9 mouse cellular contexts compared by ENCODE assay signal in the genomic region with DNA sequence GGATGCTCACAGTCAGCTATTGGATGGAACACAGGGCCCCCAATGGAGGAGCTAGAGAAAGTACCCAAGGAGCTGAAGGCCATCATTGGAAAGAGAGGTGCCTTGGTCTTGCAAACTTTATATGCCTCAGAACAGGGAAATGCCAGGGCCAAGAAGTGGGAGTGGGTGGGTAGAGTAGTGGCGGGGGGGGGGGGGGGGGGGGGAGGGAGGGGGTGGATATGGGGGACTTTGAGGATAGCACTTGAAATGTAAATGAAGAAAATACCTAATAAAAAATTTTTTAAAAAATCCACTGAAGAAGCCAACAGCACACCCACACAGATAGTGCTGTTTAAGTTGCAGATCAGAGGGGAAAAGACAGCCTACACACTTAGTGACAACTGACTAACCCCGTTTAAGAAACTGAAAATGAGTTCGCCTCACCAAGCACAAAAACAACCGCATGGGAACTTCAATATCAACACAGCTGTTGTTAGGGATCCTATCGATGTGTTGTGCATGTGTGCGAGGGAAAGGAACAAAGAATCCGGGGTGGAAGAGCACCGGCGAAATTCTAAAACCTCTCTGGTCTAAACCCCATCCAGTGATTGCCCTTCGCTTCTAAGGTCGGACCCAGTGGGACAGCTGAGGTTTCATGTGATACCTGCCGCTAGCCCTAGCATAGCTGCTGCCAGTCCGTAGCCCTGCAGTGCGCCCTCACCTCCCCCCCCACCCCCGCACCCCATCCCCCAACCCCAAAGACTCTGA. TPM values are rescaled to one million over a fixed set of nuclear protein-coding genes. Genes with fewer than 3 reads are reported as not detected.
DNase-seq lines count a peak whose midpoint lies in the region; ATAC-seq and TF ChIP-seq lines count a peak whose summit lies in the region.
"Had no signal": no experiment of that assay in that cellular context is flagged by ENCODE, and none has a peak within 500 bp of the region (broad histone marks: within the 10 kb centered on the region; RNA-seq: fewer than 3 reads in every experiment).

No protein-coding gene starts in this region.

- H3K27ac ChIP-seq in liver, embryonic 11.5 days (ENCODE audit: low read depth, low read length): peak overlapping the region; percentile 59; the same call in 1 of the 2 replicates
- no peak overlapping the region for H3K27ac ChIP-seq in embryonic facial prominence, embryonic 15.5 days (replicated peaks)
- no peak overlapping the region for H3K27ac ChIP-seq in limb, embryonic 14.5 days (replicated peaks; ENCODE audit: low read depth, low read length)

- TF ChIP-seq POLR2A in limb, embryonic 14.5 days (IDR thresholded peaks at IDR 0.05; ENCODE audit: borderline replicate concordance, extremely low read depth, insufficient read depth, insufficient read length): no peak

- 0 out of 2 replicates have a peak overlapping the region, but pooled peaks have one; percentile 1 for H3K4me3 ChIP-seq in liver, embryonic 11.5 days (ENCODE audit: low read depth, low read length)
- H3K4me3 ChIP-seq in embryonic facial prominence, embryonic 15.5 days (replicated peaks): peak overlapping the region; percentile 12
- H3K4me3 ChIP-seq in limb, embryonic 14.5 days (replicated peaks; ENCODE audit: low read length): no peak overlapping the region

- peak overlapping the region; percentile 21; the same call in 1 of the 2 replicates for H3K9ac ChIP-seq in liver, embryonic 11.5 days (ENCODE audit: low read depth, low read length)
- H3K9ac ChIP-seq in embryonic facial prominence, embryonic 15.5 days: no peak overlapping the region
- H3K9ac ChIP-seq in limb, embryonic 14.5 days (ENCODE audit: low read depth, low read length, severe bottlenecking): no peak overlapping the region; the same call in 1 of the 2 replicates

- peaks cover 43% of the 10 kb centered on the region for H3K4me1 ChIP-seq in liver, embryonic 11.5 days (replicated peaks; ENCODE audit: control insufficient read depth, insufficient read depth, low read length)
- peaks cover 9% of the 10 kb centered on the region; the same call in 1 of the 2 replicates for H3K4me1 ChIP-seq in embryonic facial prominence, embryonic 15.5 days
- no peaks in the 10 kb centered on the region for H3K4me1 ChIP-seq in limb, embryonic 14.5 days (ENCODE audit: control insufficient read depth, insufficient read depth, low read length)

- H3K4me2 ChIP-seq in liver, embryonic 11.5 days: peak overlapping the region; percentile 54
- H3K4me2 ChIP-seq in embryonic facial prominence, embryonic 15.5 days (replicated peaks): peak overlapping the region; percentile 34
- peak overlapping the region; percentile 16; the same call in 1 of the 2 replicates for H3K4me2 ChIP-seq in limb, embryonic 14.5 days (replicated peaks; ENCODE audit: low read depth, low read length, severe bottlenecking)

- no peaks in the 10 kb centered on the region for H3K9me3 ChIP-seq in liver, embryonic 11.5 days (ENCODE audit: control insufficient read depth, low read length)
- H3K9me3 ChIP-seq in embryonic facial prominence, embryonic 15.5 days (replicated peaks): no peaks in the 10 kb centered on the region
- H3K9me3 ChIP-seq in limb, embryonic 14.5 days (ENCODE audit: control insufficient read depth, low read length): no peaks in the 10 kb centered on the region

- 18% methylated on average over 14 of the region's 15 CpGs for WGBS in liver, embryonic 11.5 days
- 9% methylated on average over 14 of the region's 15 CpGs for WGBS in embryonic facial prominence, embryonic 15.5 days
- 22% methylated on average over 14 of the region's 15 CpGs for WGBS in limb, embryonic 14.5 days

- no peak for DNase-seq in liver, embryonic 11.5 days (ENCODE audit: low spot score)
- DNase-seq in liver: no peak
- DNase-seq in limb, embryonic 14.5 days (ENCODE audit: low spot score): no peak
- DNase-seq in retina, postnatal 1 day: peak; percentile 47
- DNase-seq in testis, postnatal 14 days (ENCODE audit: low spot score): no peak
- DNase-seq in c-Kit-positive CD71-positive TER-119-positive erythroid progenitor cells, embryonic 14.5 days (ENCODE audit: low spot score): no peak
- DNase-seq in cerebellum, adult 18-20 months: no peak
- DNase-seq: lung, postnatal 10 days had no signal

- no peaks in the 10 kb centered on the region for H3K27me3 ChIP-seq in liver, embryonic 11.5 days (replicated peaks; ENCODE audit: control insufficient read depth, insufficient read depth, low read length)
- no peaks in the 10 kb centered on the region for H3K27me3 ChIP-seq in embryonic facial prominence, embryonic 15.5 days
- no peaks in the 10 kb centered on the region for H3K27me3 ChIP-seq in limb, embryonic 14.5 days (ENCODE audit: control insufficient read depth, insufficient read depth, low read length)

- H3K36me3 ChIP-seq in liver, embryonic 11.5 days (ENCODE audit: control insufficient read depth, insufficient read depth, low read length): no peaks in the 10 kb centered on the region
- H3K36me3 ChIP-seq in embryonic facial prominence, embryonic 15.5 days: no peaks in the 10 kb centered on the region
- no peaks in the 10 kb centered on the region for H3K36me3 ChIP-seq in limb, embryonic 14.5 days (ENCODE audit: control insufficient read depth, insufficient read depth, low read length)

- ATAC-seq in liver, embryonic 11.5 days (replicated peaks; ENCODE audit: low FRiP score): no peak
- ATAC-seq in embryonic facial prominence, embryonic 15.5 days (ENCODE audit: insufficient number of reproducible peaks, low FRiP score, low TSS enrichment, low read depth): 0 out of 2 replicates have a peak, but pooled peaks have one; percentile 4
- peak; percentile 23; the same call in 1 of the 2 replicates for ATAC-seq in limb, embryonic 14.5 days (ENCODE audit: low FRiP score, low read depth)

RNA-seq across cellular contexts. Expression of a gene that starts 13.1 kb away (rescaled TPM):
- 31.2 and 35.4 TPM in 2 replicates for polyA plus RNA-seq in liver, embryonic 11.5 days (2014; fragmentation: Nextera tagmentation; extraction: Ambion mirVana)
- 31.0 and 33.3 TPM in 2 replicates for polyA plus RNA-seq in embryonic facial prominence, embryonic 15.5 days (2015; fragmentation: Nextera tagmentation; extraction: Ambion mirVana)
- 39.1 and 41.3 TPM in 2 replicates for polyA plus RNA-seq in limb, embryonic 14.5 days (2012; rRNA removed)
- polyA plus RNA-seq in limb, embryonic 14.5 days (2014; fragmentation: Nextera tagmentation; extraction: Ambion mirVana): 41.9 and 43.4 TPM in 2 replicates
